ENCODE assay signal across 23 mouse cellular contexts in genomic region chr16:43581551-43581950, GRCm38 (mm10).
DNase-seq lines count a peak whose midpoint lies in the region; ATAC-seq and TF ChIP-seq lines count a peak whose summit lies in the region.
"Had no signal": no experiment of that assay in that cellular context is flagged by ENCODE, and none has a peak within 500 bp of the region (broad histone marks: within the 10 kb centered on the region; RNA-seq: fewer than 3 reads in every experiment).

No protein-coding gene starts in this region.

- H3K9ac ChIP-seq in forebrain, embryonic 14.5 days (ENCODE audit: low read length) = 0 out of 2 replicates have a peak overlapping the region, but pooled peaks have one; percentile 0
- H3K9ac ChIP-seq in forebrain, embryonic 16.5 days (replicated peaks; ENCODE audit: low read depth, low read length) = no peak overlapping the region
- no peak overlapping the region for H3K9ac ChIP-seq in neural tube, embryonic 14.5 days (replicated peaks; ENCODE audit: low read depth, low read length)
- H3K9ac ChIP-seq: hindbrain, embryonic 13.5 days; intestine, embryonic 15.5 days had no signal

- DNase-seq in forebrain, embryonic 14.5 days (ENCODE audit: low spot score) = no peak
- peak; percentile 32 for DNase-seq in kidney, adult 2 months
- no peak for DNase-seq in kidney, adult 18-20 months
- DNase-seq in neural tube, embryonic 10.5 days (ENCODE audit: extremely low spot score, low spot score) = no peak
- no peak for DNase-seq in MN1 (ENCODE audit: low spot score)
- no peak for DNase-seq in adrenal gland, postnatal 14 days
- DNase-seq: cerebellum, postnatal 36 days; gastrocnemius, postnatal 10 days; heart, postnatal 14 days; layer of hippocampus, adult 9-11 months; lung, adult 18-20 months; lung, postnatal 14 days; midbrain, embryonic 14.5 days; retina, postnatal 1 day; right cerebral cortex, postnatal 4 days; thymus, adult 2 months had no signal

- H3K36me3 ChIP-seq in forebrain, embryonic 14.5 days (ENCODE audit: control insufficient read depth, insufficient read depth, low read length) = peaks cover 56% of the 10 kb centered on the region
- peaks cover 5% of the 10 kb centered on the region for H3K36me3 ChIP-seq in forebrain, embryonic 16.5 days (ENCODE audit: control insufficient read depth, insufficient read depth)
- peaks cover 4% of the 10 kb centered on the region for H3K36me3 ChIP-seq in kidney, adult 2 months (ENCODE audit: control insufficient read depth, insufficient read depth, low read length)
- peaks cover 8% of the 10 kb centered on the region for H3K36me3 ChIP-seq in neural tube, embryonic 14.5 days (ENCODE audit: control insufficient read depth, insufficient read depth, low read length)
- H3K36me3 ChIP-seq: intestine, embryonic 15.5 days had no signal

- 0 out of 2 replicates have a peak, but pooled peaks cover 7% of the 10 kb centered on the region for H3K4me1 ChIP-seq in forebrain, embryonic 14.5 days (ENCODE audit: control insufficient read depth, insufficient read depth, low read length)
- peaks cover 17% of the 10 kb centered on the region for H3K4me1 ChIP-seq in forebrain, embryonic 16.5 days (replicated peaks; ENCODE audit: control insufficient read depth, insufficient read depth, low read length)
- peaks cover 14% of the 10 kb centered on the region; the same call in 1 of the 2 replicates for H3K4me1 ChIP-seq in kidney, adult 2 months (ENCODE audit: control insufficient read depth, insufficient read depth, low read length)
- no peaks in the 10 kb centered on the region for H3K4me1 ChIP-seq in neural tube, embryonic 14.5 days (ENCODE audit: control insufficient read depth, insufficient read depth, low read length)
- H3K4me1 ChIP-seq: megakaryocyte, embryonic 14.5 days had no signal

- no peak for TF ChIP-seq POLR2A in kidney, adult 2 months (IDR thresholded peaks at IDR 0.05; ENCODE audit: low read depth, low read length)

- no peak for ATAC-seq in forebrain, embryonic 14.5 days
- no peak for ATAC-seq in forebrain, embryonic 16.5 days
- peak; percentile 67 for ATAC-seq in neural tube, embryonic 14.5 days (ENCODE audit: low read depth)
- ATAC-seq: intestine, embryonic 15.5 days had no signal

- no peak overlapping the region for H3K4me3 ChIP-seq in forebrain, embryonic 14.5 days (ENCODE audit: low read depth, low read length)
- no peak overlapping the region for H3K4me3 ChIP-seq in forebrain, embryonic 16.5 days (replicated peaks; ENCODE audit: low read length)
- H3K4me3 ChIP-seq in kidney, adult 2 months (ENCODE audit: insufficient read depth, low read depth, low read length) = no peak overlapping the region
- no peak overlapping the region for H3K4me3 ChIP-seq in neural tube, embryonic 14.5 days (ENCODE audit: low read depth, low read length)
- H3K4me3 ChIP-seq: hindbrain, embryonic 13.5 days; intestine, embryonic 15.5 days; megakaryocyte, embryonic 14.5 days had no signal

- 85% methylated on average over 4 of the region's 4 CpGs for WGBS in forebrain, embryonic 14.5 days
- 71% methylated on average over 4 of the region's 4 CpGs for WGBS in forebrain, embryonic 16.5 days
- 59% methylated on average over 4 of the region's 4 CpGs for WGBS in kidney, adult 2 months
- 53% methylated on average over 4 of the region's 4 CpGs for WGBS in neural tube, embryonic 14.5 days

- no peaks in the 10 kb centered on the region for H3K9me3 ChIP-seq in forebrain, embryonic 14.5 days (replicated peaks; ENCODE audit: control insufficient read depth, low read length)
- no peaks in the 10 kb centered on the region for H3K9me3 ChIP-seq in forebrain, embryonic 16.5 days (ENCODE audit: control insufficient read depth, low read length)
- no peaks in the 10 kb centered on the region for H3K9me3 ChIP-seq in neural tube, embryonic 14.5 days (ENCODE audit: control insufficient read depth, low read length)
- H3K9me3 ChIP-seq: hindbrain, embryonic 13.5 days; intestine, embryonic 15.5 days; megakaryocyte, embryonic 14.5 days had no signal

- H3K27ac ChIP-seq in forebrain, embryonic 14.5 days (ENCODE audit: low read depth, low read length) = no peak overlapping the region
- H3K27ac ChIP-seq in forebrain, embryonic 16.5 days (ENCODE audit: low read length) = no peak overlapping the region
- H3K27ac ChIP-seq in kidney, adult 2 months (ENCODE audit: insufficient read depth, low read depth, low read length) = no peak overlapping the region
- H3K27ac ChIP-seq in neural tube, embryonic 14.5 days (ENCODE audit: low read depth, low read length) = no peak overlapping the region
- H3K27ac ChIP-seq: hindbrain, embryonic 13.5 days; intestine, embryonic 15.5 days had no signal

- no peaks in the 10 kb centered on the region for H3K27me3 ChIP-seq in forebrain, embryonic 14.5 days (replicated peaks; ENCODE audit: control insufficient read depth, insufficient read depth, low read length)
- H3K27me3 ChIP-seq in forebrain, embryonic 16.5 days (replicated peaks; ENCODE audit: control insufficient read depth, insufficient read depth, low read length) = no peaks in the 10 kb centered on the region
- H3K27me3 ChIP-seq in kidney, adult 2 months (replicated peaks; ENCODE audit: control insufficient read depth, insufficient read depth, low read length) = no peaks in the 10 kb centered on the region
- no peaks in the 10 kb centered on the region for H3K27me3 ChIP-seq in neural tube, embryonic 14.5 days (ENCODE audit: control insufficient read depth, insufficient read depth, low read length)
- H3K27me3 ChIP-seq: hindbrain, embryonic 13.5 days; intestine, embryonic 15.5 days; megakaryocyte, embryonic 14.5 days had no signal

- H3K4me2 ChIP-seq in forebrain, embryonic 14.5 days (ENCODE audit: low read length) = no peak overlapping the region
- H3K4me2 ChIP-seq in forebrain, embryonic 16.5 days (ENCODE audit: low read length) = no peak overlapping the region
- no peak overlapping the region for H3K4me2 ChIP-seq in neural tube, embryonic 14.5 days (ENCODE audit: low read depth, low read length)
- H3K4me2 ChIP-seq: heart, embryonic 11.5 days; hindbrain, embryonic 13.5 days; intestine, embryonic 15.5 days; liver, embryonic 11.5 days had no signal

- TF ChIP-seq CTCF in kidney, adult 2 months (conservative IDR thresholded peaks at IDR 0.05; ENCODE audit: insufficient read depth, insufficient read length, low read depth, low read length) = no peak
